Mouse (Mus musculus) kidney, embryonic 16.5 days (tissue): ENCODE results near the gene Synpo2. TPM values are rescaled to one million over a fixed set of nuclear protein-coding genes. Genes with fewer than 3 reads are reported as not detected.

Source experiments
- polyA plus RNA-seq: library from polyadenylated mRNA; unstranded; fragments of >200 nt; fragmentation: Nextera tagmentation; extraction: Ambion mirVana; gene quantifications from 2 replicates; pipeline ENCODE4 v1.2.1, GENCODE M21; 2015

The Synpo2 gene
- polyA plus RNA-seq, 1 experiment from 2014 or later: 9.9 TPM

Other genes with a start within 250 kb of the Synpo2 start
- 0.99 and 1.3 TPM in 2 replicates for gene Myoz2, start 201.1 kb downstream of the Synpo2 start, polyA plus RNA-seq
- 70.1 and 75.4 TPM in 2 replicates for gene Sec24d, start 31.3 kb upstream of the Synpo2 start, polyA plus RNA-seq
- gene Mettl14, start 150.0 kb upstream of the Synpo2 start, polyA plus RNA-seq: 29.5 and 30.7 TPM in 2 replicates
- 8.9 and 9.4 TPM in 2 replicates for gene Prss12, start 210.8 kb upstream of the Synpo2 start, polyA plus RNA-seq